Mouse (Mus musculus) lung, adult 2 months (tissue): Measurements from ENCODE around the gene Ddost. TPM values are rescaled to one million over a fixed set of nuclear protein-coding genes. Genes with fewer than 3 reads are reported as not detected.
A peak's percentile ranks its signal among the peaks of the same experiment; 100 is the strongest.
"Not testable (repeated sequence)": the region's sequence is repeated elsewhere in the genome, so short reads cannot be mapped to it uniquely, and the experiment has no call there.

Experiments
- DNase-seq: peaks from one replicate; pipeline ENCODE4 v3.0.0; 2022
- H3K4me1 ChIP-seq: fragments of 200-500 bp; 2 replicates; pipeline ENCODE4 v1.6.1; 2011; ENCODE audit warnings: low read length; ENCODE audit not compliant: control insufficient read depth, insufficient read depth
- H3K4me3 ChIP-seq: fragments of 200-500 bp; replicated peaks from 2 replicates; pipeline ENCODE3; 2011; ENCODE audit warnings: low read depth, mild to moderate bottlenecking, control low read depth, low read length; ENCODE audit errors: extremely low read depth
- CTCF ChIP-seq: fragments of 200-500 bp; IDR thresholded peaks from 2 replicates; pipeline ENCODE4 v1.5.1; 2011; ENCODE audit warnings: mild to moderate bottlenecking, low read length, control low read depth; ENCODE audit not compliant: insufficient read depth
- POLR2A ChIP-seq: fragments of 200-500 bp; IDR thresholded peaks from 2 replicates; pipeline ENCODE4 v1.6.1; 2011; ENCODE audit warnings: low read depth, mild to moderate bottlenecking, control low read depth, low read length, borderline replicate concordance; ENCODE audit errors: extremely low read depth
- WGBS: fragments of 180-500 bp; shearing (Covaris S2); methylation state at CpG from one replicate; pipeline ENCODE4 v1.1.7; 2018; 5-methylcytosine and 5-hydroxymethylcytosine counted together
- polyA plus RNA-seq: library from polyadenylated mRNA; depleted of rRNA; stranded (reverse); fragments of >200 nt; gene quantifications from 2 replicates; pipeline ENCODE4 v1.2.3, GENCODE M21; 2012

Ddost gene
- polyA plus RNA-seq, 1 experiment: 194 TPM

- DNase-seq: no peak
- peaks cover 12% of the 10 kb centered on the region for H3K4me1 ChIP-seq
- WGBS: 65% methylated on average over 7 of the region's 7 CpGs
- TF ChIP-seq POLR2A: no peak
- TF ChIP-seq CTCF: no peak
- no peak overlapping the region for H3K4me3 ChIP-seq
Observed at GRCm38 (mm10) chr4:138321488-138321887, 17.0 kb downstream of the Ddost start.

GRCm38 (mm10) chr4:138322692-138323091 lies 18.2 kb downstream of the Ddost start:
- peaks cover 12% of the 10 kb centered on the region for H3K4me1 ChIP-seq
- no peak for DNase-seq
- TF ChIP-seq POLR2A (no peak), CTCF (no peak)
- WGBS: 68% methylated on average over 4 of the region's 4 CpGs
- no peak overlapping the region for H3K4me3 ChIP-seq

GRCm38 (mm10) chr4:138323753-138324152 lies 19.2 kb downstream of the Ddost start:
- Histone ChIP-seq H3K4me1 (peaks cover 12% of the 10 kb centered on the region), H3K4me3 (no peak overlapping the region)
- TF ChIP-seq CTCF: no peak
- no peak for TF ChIP-seq POLR2A
- DNase-seq: no peak
- 27% methylated on average over 4 of the region's 4 CpGs for WGBS

- peaks cover 10% of the 10 kb centered on the region for H3K4me1 ChIP-seq
- 81% methylated on average over 3 of the region's 3 CpGs for WGBS
- DNase-seq: no peak
- H3K4me3 ChIP-seq: no peak overlapping the region
- TF ChIP-seq CTCF (no peak), POLR2A (no peak)
Observed at GRCm38 (mm10) chr4:138324451-138324850, 19.9 kb downstream of the Ddost start.

GRCm38 (mm10) chr4:138325466-138326076 lies 21.0 kb downstream of the Ddost start:
- TF ChIP-seq POLR2A: peak; percentile 67; the same call in 1 of the 2 replicates
- no peak for TF ChIP-seq CTCF
- under 1% methylated on average over 44 of the region's 45 CpGs for WGBS
- peaks cover 10% of the 10 kb centered on the region for H3K4me1 ChIP-seq
- peak overlapping the region; percentile 73 for H3K4me3 ChIP-seq
- DNase-seq: peak; percentile 99

GRCm38 (mm10) chr4:138326077-138326695 lies 21.7 kb downstream of the Ddost start, which contains the start of gene Pink1:
Pink1 (minus strand) TSS chr4:138326307.
- TF ChIP-seq CTCF: peak; percentile 74
- TF ChIP-seq POLR2A: peak; percentile 84; the same call in 1 of the 2 replicates
- Histone ChIP-seq H3K4me3 (peak within 1 kb of the TSS; percentile 73), H3K4me1 (peaks cover 10% of the 10 kb centered on the region)
- 2% methylated on average over 41 of the region's 41 CpGs for WGBS
- DNase-seq: peak; percentile 93

GRCm38 (mm10) chr4:138327155-138327554 lies 22.6 kb downstream of the Ddost start:
- H3K4me1 ChIP-seq: peaks cover 10% of the 10 kb centered on the region
- 65% methylated on average over 7 of the region's 12 CpGs for WGBS
- not testable (repeated sequence) for DNase-seq, H3K4me3 ChIP-seq

GRCm38 (mm10) chr4:138327891-138328470 lies 23.5 kb downstream of the Ddost start:
- H3K4me1 ChIP-seq: peaks cover 10% of the 10 kb centered on the region
- H3K4me3 ChIP-seq: peak overlapping the region; percentile 36
- DNase-seq: no peak
- TF ChIP-seq CTCF (no peak), POLR2A (no peak)
- WGBS: 52% methylated on average over 7 of the region's 7 CpGs

GRCm38 (mm10) chr4:138330264-138330671 lies 25.7 kb downstream of the Ddost start:
- 21% methylated on average over 15 of the region's 15 CpGs for WGBS
- no peak overlapping the region for H3K4me3 ChIP-seq
- peaks cover 3% of the 10 kb centered on the region for H3K4me1 ChIP-seq
- DNase-seq: no peak
- TF ChIP-seq CTCF: no peak
- TF ChIP-seq POLR2A: no peak

- no peak for DNase-seq
- WGBS: 64% methylated on average over 9 of the region's 9 CpGs
- no peak overlapping the region for H3K4me3 ChIP-seq
- no peaks in the 10 kb centered on the region for H3K4me1 ChIP-seq
- no peak for TF ChIP-seq POLR2A
Observed at GRCm38 (mm10) chr4:138331647-138332046, 27.1 kb downstream of the Ddost start.
